Mouse (Mus musculus): ENCODE measurements around the gene Lamc2. TPM values are rescaled to one million over a fixed set of nuclear protein-coding genes. Genes with fewer than 3 reads are reported as not detected.
A peak's percentile ranks its signal among the peaks of the same experiment; 100 is the strongest.

Lamc2 gene
- polyA plus RNA-seq, 1 experiment, result not detected

DNA sequence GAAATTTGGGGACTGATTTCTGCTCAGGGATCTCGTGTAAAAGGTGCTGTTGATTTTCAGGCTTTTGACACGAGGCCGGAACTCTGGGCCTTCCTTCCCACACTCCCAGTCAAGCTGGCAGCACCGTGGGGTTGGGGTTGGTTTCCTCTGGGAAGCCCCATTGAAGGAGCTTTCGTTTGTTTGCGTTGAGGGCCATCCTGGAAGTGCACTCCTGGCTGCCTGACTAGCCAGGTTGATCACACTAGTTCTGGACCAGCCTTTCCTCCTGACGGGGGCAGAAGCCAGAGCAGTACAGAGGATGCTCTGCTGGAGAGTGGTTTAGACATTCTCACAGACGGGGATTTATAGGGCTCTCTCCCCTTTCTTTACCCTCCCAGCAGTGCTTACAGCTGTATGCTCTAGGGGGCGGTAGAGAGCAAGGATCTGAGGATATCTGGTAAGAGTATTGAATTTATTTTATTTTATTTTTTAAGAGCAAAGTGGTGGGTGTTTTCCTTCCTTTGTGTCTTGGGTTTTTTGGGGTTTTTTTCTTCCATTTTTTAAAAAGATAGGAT lies 84.8 kb downstream of the Lamc2 start:
- TF ChIP-seq CTCF (IDR thresholded peaks at IDR 0.05; ENCODE audit: control insufficient read depth, insufficient read depth, low read length), result peak; percentile 19; the same call in 1 of the 2 replicates
- TF ChIP-seq POLR2A (IDR thresholded peaks at IDR 0.05; ENCODE audit: borderline replicate concordance, control insufficient read depth, low read depth, low read length), result no peak
- no peaks in the 10 kb centered on the region for H3K4me1 ChIP-seq (ENCODE audit: control insufficient read depth, insufficient read depth, low read length)
- 14% methylated on average over 9 of the region's 9 CpGs for WGBS
- no peak overlapping the region for H3K4me3 ChIP-seq (replicated peaks; ENCODE audit: control insufficient read depth, low read depth, low read length)
- no peak overlapping the region for H3K27ac ChIP-seq (ENCODE audit: control insufficient read depth, insufficient read depth, low read depth, low read length, poor library complexity)

DNA sequence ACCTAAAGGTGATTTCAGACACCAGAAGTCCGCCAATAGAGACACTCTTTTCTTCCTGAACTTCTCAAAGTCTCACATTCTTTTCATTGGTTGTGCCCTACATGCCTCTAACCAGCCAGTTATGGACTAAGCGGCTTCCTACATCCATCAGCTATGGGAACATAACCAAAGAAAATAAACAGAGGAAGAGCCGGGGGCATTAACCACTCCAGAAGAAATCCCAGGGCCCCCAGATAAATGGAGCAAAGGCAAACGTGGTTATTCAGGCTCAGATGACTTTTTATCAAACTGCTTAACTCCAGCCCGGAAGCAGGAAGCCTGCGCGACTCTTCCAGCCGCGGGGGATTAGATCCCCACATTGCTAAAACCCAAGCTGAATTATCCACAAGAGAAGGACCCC lies 85.3 kb downstream of the Lamc2 start:
- Histone ChIP-seq H3K27ac (ENCODE audit: control insufficient read depth, insufficient read depth, low read depth, low read length, poor library complexity) (no peak overlapping the region), H3K4me3 (replicated peaks; ENCODE audit: control insufficient read depth, low read depth, low read length) (no peak overlapping the region), H3K4me1 (ENCODE audit: control insufficient read depth, insufficient read depth, low read length) (no peaks in the 10 kb centered on the region; the same call in 1 of the 2 replicates)
- 38% methylated on average over 9 of the region's 9 CpGs for WGBS
- TF ChIP-seq CTCF (IDR thresholded peaks at IDR 0.05; ENCODE audit: control insufficient read depth, insufficient read depth, low read length) (no peak), POLR2A (IDR thresholded peaks at IDR 0.05; ENCODE audit: borderline replicate concordance, control insufficient read depth, low read depth, low read length) (no peak)

DNA sequence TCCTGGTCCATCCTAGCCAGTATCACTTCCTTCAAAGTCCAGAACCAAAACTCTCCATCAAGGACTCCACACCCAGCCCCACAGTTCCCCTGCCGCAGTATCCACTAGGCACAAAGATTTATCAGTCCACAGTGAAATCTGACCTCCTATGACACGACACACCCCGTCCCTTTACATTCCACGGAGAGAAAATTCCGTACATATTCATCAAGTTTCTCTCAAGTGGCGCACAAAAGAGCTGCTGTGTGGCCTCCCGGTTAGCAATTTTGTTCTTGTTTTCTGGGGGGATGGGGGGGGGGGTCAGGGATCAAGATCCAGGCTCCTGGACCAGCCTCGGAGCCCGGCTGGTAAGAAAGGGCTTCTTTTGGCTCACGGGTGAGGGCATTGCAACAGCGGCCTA lies 87.7 kb downstream of the Lamc2 start:
- no peak overlapping the region for H3K27ac ChIP-seq (ENCODE audit: control insufficient read depth, insufficient read depth, low read depth, low read length, poor library complexity)
- 85% methylated on average over 11 of the region's 11 CpGs for WGBS

GRCm38 (mm10) chr1:153097017-153097675 lies 89.1 kb downstream of the Lamc2 start:
- 83% methylated on average over 6 of the region's 6 CpGs for WGBS

More for the DNA sequence above, 87.7 kb downstream of the Lamc2 start:
- TF ChIP-seq POLR2A (IDR thresholded peaks at IDR 0.05; ENCODE audit: borderline replicate concordance, control insufficient read depth, low read depth, low read length), result no peak
- TF ChIP-seq CTCF (IDR thresholded peaks at IDR 0.05; ENCODE audit: control insufficient read depth, insufficient read depth, low read length), result no peak
- no peaks in the 10 kb centered on the region; the same call in 1 of the 2 replicates for H3K4me1 ChIP-seq (ENCODE audit: control insufficient read depth, insufficient read depth, low read length)
- no peak overlapping the region for H3K4me3 ChIP-seq (replicated peaks; ENCODE audit: control insufficient read depth, low read depth, low read length)

GRCm38 (mm10) chr1:153095826-153096727 lies 90.2 kb downstream of the Lamc2 start:
- Histone ChIP-seq H3K4me1 (ENCODE audit: control insufficient read depth, insufficient read depth, low read length) (no peaks in the 10 kb centered on the region; the same call in 1 of the 2 replicates), H3K4me3 (replicated peaks; ENCODE audit: control insufficient read depth, low read depth, low read length) (no peak overlapping the region), H3K27ac (ENCODE audit: control insufficient read depth, insufficient read depth, low read depth, low read length, poor library complexity) (no peak overlapping the region)
- WGBS, result 25% methylated on average over 16 of the region's 16 CpGs
- TF ChIP-seq POLR2A (IDR thresholded peaks at IDR 0.05; ENCODE audit: borderline replicate concordance, control insufficient read depth, low read depth, low read length), result no peak
- no peak for TF ChIP-seq CTCF (IDR thresholded peaks at IDR 0.05; ENCODE audit: control insufficient read depth, insufficient read depth, low read length)

More at GRCm38 (mm10) chr1:153097017-153097675, 89.1 kb downstream of the Lamc2 start:
- TF ChIP-seq CTCF (IDR thresholded peaks at IDR 0.05; ENCODE audit: control insufficient read depth, insufficient read depth, low read length) (no peak), POLR2A (IDR thresholded peaks at IDR 0.05; ENCODE audit: borderline replicate concordance, control insufficient read depth, low read depth, low read length) (no peak)
- Histone ChIP-seq H3K4me3 (replicated peaks; ENCODE audit: control insufficient read depth, low read depth, low read length) (no peak overlapping the region), H3K4me1 (ENCODE audit: control insufficient read depth, insufficient read depth, low read length) (no peaks in the 10 kb centered on the region; the same call in 1 of the 2 replicates), H3K27ac (ENCODE audit: control insufficient read depth, insufficient read depth, low read depth, low read length, poor library complexity) (no peak overlapping the region)

DNA sequence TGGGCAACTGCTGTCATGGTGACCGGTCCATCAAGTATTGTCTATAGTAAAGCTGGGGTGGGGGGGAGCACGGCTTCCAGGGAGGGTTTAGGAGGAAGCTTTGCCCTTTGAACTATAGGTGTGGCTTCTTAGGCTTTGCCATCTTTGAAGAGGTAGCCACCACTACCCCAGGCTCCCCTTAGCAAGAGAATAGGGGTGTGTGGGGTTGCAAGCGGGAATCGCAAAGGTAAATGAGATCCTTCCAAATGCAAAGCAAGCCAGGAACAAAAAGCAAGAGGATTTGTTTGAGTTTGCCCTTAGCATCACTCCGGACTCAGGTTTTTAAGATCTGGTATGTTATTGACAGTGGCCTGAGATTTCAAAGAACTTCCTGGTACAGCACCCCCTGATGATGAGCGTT lies 90.9 kb downstream of the Lamc2 start:
- H3K4me1 ChIP-seq (ENCODE audit: control insufficient read depth, insufficient read depth, low read length), result no peaks in the 10 kb centered on the region; the same call in 1 of the 2 replicates
- WGBS, result 72% methylated on average over 6 of the region's 6 CpGs
- TF ChIP-seq POLR2A (IDR thresholded peaks at IDR 0.05; ENCODE audit: borderline replicate concordance, control insufficient read depth, low read depth, low read length) (no peak), CTCF (IDR thresholded peaks at IDR 0.05; ENCODE audit: control insufficient read depth, insufficient read depth, low read length) (no peak)
- no peak overlapping the region for H3K4me3 ChIP-seq (replicated peaks; ENCODE audit: control insufficient read depth, low read depth, low read length)
- no peak overlapping the region for H3K27ac ChIP-seq (ENCODE audit: control insufficient read depth, insufficient read depth, low read depth, low read length, poor library complexity)

- Histone ChIP-seq H3K4me1 (ENCODE audit: control insufficient read depth, insufficient read depth, low read length) (no peaks in the 10 kb centered on the region; the same call in 1 of the 2 replicates), H3K27ac (ENCODE audit: control insufficient read depth, insufficient read depth, low read depth, low read length, poor library complexity) (no peak overlapping the region), H3K4me3 (replicated peaks; ENCODE audit: control insufficient read depth, low read depth, low read length) (no peak overlapping the region)
- 45% methylated on average over 12 of the region's 12 CpGs for WGBS
- no peak for TF ChIP-seq CTCF (IDR thresholded peaks at IDR 0.05; ENCODE audit: control insufficient read depth, insufficient read depth, low read length)
- TF ChIP-seq POLR2A (IDR thresholded peaks at IDR 0.05; ENCODE audit: borderline replicate concordance, control insufficient read depth, low read depth, low read length), result no peak
These were observed 91.8 kb downstream of the Lamc2 start for GRCm38 (mm10) chr1:153094226-153095076.
